In the genomic region with DNA sequence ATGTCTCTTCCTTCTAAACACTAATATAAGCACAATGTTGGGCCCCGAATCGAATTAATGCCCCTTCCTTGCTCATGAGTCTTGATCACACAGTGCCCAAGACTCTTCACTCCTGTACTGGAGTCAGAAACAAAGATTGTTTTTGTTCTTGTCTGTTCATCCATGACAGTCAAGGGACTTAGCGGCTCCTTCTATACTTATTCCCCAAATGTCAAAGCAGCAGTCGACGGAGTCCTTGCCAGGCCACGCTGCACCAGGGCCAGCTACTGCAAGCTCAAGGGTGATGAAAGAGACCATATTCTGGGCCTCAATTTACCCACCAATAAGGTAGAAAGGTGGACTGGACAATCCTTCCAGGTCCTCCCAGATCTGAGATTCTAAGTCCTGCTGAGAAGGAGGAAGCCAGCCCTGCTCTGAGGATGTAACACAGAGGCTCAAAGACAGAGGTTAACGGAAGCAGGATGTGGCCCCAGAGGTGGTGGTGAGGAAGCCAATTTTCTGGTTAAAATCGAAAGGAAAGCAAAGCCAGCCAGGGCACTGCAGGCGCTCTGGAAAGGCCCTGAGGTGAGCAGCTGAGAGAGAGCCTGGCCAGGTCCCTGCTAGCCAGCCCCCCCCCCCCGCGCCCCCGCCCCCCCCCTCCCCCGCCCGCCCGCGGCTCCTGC, we compare ENCODE assay signal across 10 mouse cellular contexts. TPM values are rescaled to one million over a fixed set of nuclear protein-coding genes. Genes with fewer than 3 reads are reported as not detected.
DNase-seq lines count a peak whose midpoint lies in the region; ATAC-seq lines count a peak whose summit lies in the region.
"Had no signal": no experiment of that assay in that cellular context is flagged by ENCODE, and none has a peak within 500 bp of the region (broad histone marks: within the 10 kb centered on the region; RNA-seq: fewer than 3 reads in every experiment).

No protein-coding gene starts in this region.

- no peaks in the 10 kb centered on the region for H3K9me3 ChIP-seq in forebrain, embryonic 10.5 days
- H3K9me3 ChIP-seq in forebrain, embryonic 15.5 days, result no peaks in the 10 kb centered on the region
- H3K9me3 ChIP-seq in kidney, embryonic 16.5 days (ENCODE audit: low read length), result no peaks in the 10 kb centered on the region

- no peak overlapping the region for H3K4me2 ChIP-seq in forebrain, embryonic 15.5 days (replicated peaks)
- peak overlapping the region; percentile 32 for H3K4me2 ChIP-seq in kidney, embryonic 16.5 days (replicated peaks; ENCODE audit: low read depth, low read length)

- peaks cover 35% of the 10 kb centered on the region for H3K36me3 ChIP-seq in forebrain, embryonic 10.5 days (replicated peaks)
- no peaks in the 10 kb centered on the region for H3K36me3 ChIP-seq in forebrain, embryonic 15.5 days
- no peaks in the 10 kb centered on the region for H3K36me3 ChIP-seq in kidney, embryonic 16.5 days (ENCODE audit: insufficient read depth, low read length)

- no peak for ATAC-seq in forebrain, embryonic 15.5 days (replicated peaks)
- ATAC-seq in granulocyte monocyte progenitor cell, adult 5-6 weeks (replicated peaks; ENCODE audit: poor library complexity, severe bottlenecking), result peak; percentile 52
- peak; percentile 53; the same call in 1 of the 2 replicates for ATAC-seq in kidney, embryonic 16.5 days (ENCODE audit: low FRiP score, low TSS enrichment)
- ATAC-seq in megakaryocyte, adult 5-6 weeks (ENCODE audit: poor library complexity, severe bottlenecking), result peak; percentile 67

- peak; percentile 26 for DNase-seq in forebrain, embryonic 10.5 days (ENCODE audit: extremely low spot score, low spot score)
- DNase-seq in CD8-positive naive resting alpha-beta T cell, adult 2 months (ENCODE audit: low read depth in 2 of 2, low spot score in 2 of 2), result peak; percentile 76 to 78
- DNase-seq in right cerebral cortex, postnatal 4 days, result no peak
- no peak for DNase-seq in MN1 (ENCODE audit: low spot score)

- H3K4me3 ChIP-seq in forebrain, embryonic 10.5 days, result peak overlapping the region; percentile 22
- no peak overlapping the region for H3K4me3 ChIP-seq in forebrain, embryonic 15.5 days
- no peak overlapping the region for H3K4me3 ChIP-seq in kidney, embryonic 16.5 days (ENCODE audit: low read length)

- H3K9ac ChIP-seq in forebrain, embryonic 15.5 days (replicated peaks), result no peak overlapping the region
- no peak overlapping the region for H3K9ac ChIP-seq in kidney, embryonic 16.5 days (replicated peaks; ENCODE audit: low read length)

- 27% methylated on average over 12 of the region's 16 CpGs for whole genome bisulfite sequencing in forebrain, embryonic 10.5 days
- WGBS in forebrain, embryonic 15.5 days, result 22% methylated on average over 9 of the region's 16 CpGs
- WGBS in kidney, embryonic 16.5 days, result 36% methylated on average over 13 of the region's 16 CpGs

- H3K27me3 ChIP-seq in forebrain, embryonic 10.5 days (ENCODE audit: poor library complexity, severe bottlenecking), result peaks cover 32% of the 10 kb centered on the region; the same call in 1 of the 2 replicates
- H3K27me3 ChIP-seq in forebrain, embryonic 15.5 days, result no peaks in the 10 kb centered on the region
- no peaks in the 10 kb centered on the region for H3K27me3 ChIP-seq in kidney, embryonic 16.5 days (ENCODE audit: insufficient read depth, low read length)

- peak overlapping the region; percentile 70 for H3K27ac ChIP-seq in forebrain, embryonic 10.5 days
- no peak overlapping the region for H3K27ac ChIP-seq in forebrain, embryonic 15.5 days (replicated peaks)
- 0 out of 2 replicates have a peak overlapping the region, but pooled peaks have one; percentile 45 for H3K27ac ChIP-seq in kidney, embryonic 16.5 days (ENCODE audit: low read length)

- peaks cover 86% of the 10 kb centered on the region for H3K4me1 ChIP-seq in forebrain, embryonic 10.5 days
- H3K4me1 ChIP-seq in forebrain, embryonic 15.5 days, result peaks cover 56% of the 10 kb centered on the region
- peaks cover 15% of the 10 kb centered on the region for H3K4me1 ChIP-seq in kidney, embryonic 16.5 days (ENCODE audit: insufficient read depth, low read length)

RNA-seq across cellular contexts. Expression of a gene that starts 8.2 kb away (rescaled TPM):
- 52.1 and 60.1 TPM in 2 replicates for polyA plus RNA-seq in forebrain, embryonic 10.5 days (2016; fragmentation: Nextera tagmentation; extraction: Ambion mirVana)
- polyA plus RNA-seq in forebrain, embryonic 15.5 days (2015; fragmentation: Nextera tagmentation; extraction: Ambion mirVana), result 67.3 and 68.3 TPM in 2 replicates
- 84.3 and 97.4 TPM in 2 replicates for total RNA-seq in granulocyte monocyte progenitor cell, adult 5-6 weeks (2014; fragmentation: Nextera tagmentation)
- total RNA-seq in granulocyte monocyte progenitor cell, adult 5-6 weeks (2017), result 241 and 247 TPM in 2 replicates
- polyA plus RNA-seq in kidney, embryonic 16.5 days (2015; fragmentation: Nextera tagmentation; extraction: Ambion mirVana), result 29.7 and 35.7 TPM in 2 replicates
- 11.7 and 13.7 TPM in 2 replicates for total RNA-seq in megakaryocyte, adult 5-6 weeks (2015)
- 12.4 and 12.8 TPM in 2 replicates for total RNA-seq in megakaryocyte, adult 5-6 weeks (2017)

RNA-seq across cellular contexts. Expression of a gene that starts 46.1 kb away (rescaled TPM):
- polyA plus RNA-seq in forebrain, embryonic 10.5 days (2016; fragmentation: Nextera tagmentation; extraction: Ambion mirVana), result not detected in 2 replicates
- not detected in 2 replicates for polyA plus RNA-seq in forebrain, embryonic 15.5 days (2015; fragmentation: Nextera tagmentation; extraction: Ambion mirVana)
- not detected in 2 replicates for total RNA-seq in granulocyte monocyte progenitor cell, adult 5-6 weeks (2014; fragmentation: Nextera tagmentation)
- not detected in 2 replicates for total RNA-seq in granulocyte monocyte progenitor cell, adult 5-6 weeks (2017)
- not detected in 2 replicates for polyA plus RNA-seq in kidney, embryonic 16.5 days (2015; fragmentation: Nextera tagmentation; extraction: Ambion mirVana)
- not detected in 2 replicates for total RNA-seq in megakaryocyte, adult 5-6 weeks (2015)
- total RNA-seq in megakaryocyte, adult 5-6 weeks (2017), result not detected in 2 replicates
- total RNA-seq: ES-E14; heart, adult 18-20 months had no signal

Comparison
In these comparisons a context has a peak if more than half of its experiments do, and no peak if none do; other contexts are left out.
1. DNase-seq: peak in forebrain, embryonic 10.5 days (single experiment) and CD8-positive naive resting alpha-beta T cell, adult 2 months (2 of 2); none in right cerebral cortex, postnatal 4 days (single experiment) and MN1 (single experiment).